Mouse (Mus musculus) myocyte (in vitro differentiated cells): ENCODE data around the gene Gm884.

Source experiments
- MAX ChIP-seq: IDR thresholded peaks from one replicate; pipeline ENCODE4 v1.6.1; 2011; ENCODE audit warnings: low read depth, mild to moderate bottlenecking, control low read depth
- POLR2A ChIP-seq: IDR thresholded peaks from one replicate; pipeline ENCODE4 v1.6.1; 2011; ENCODE audit warnings: low read depth, mild to moderate bottlenecking, control low read depth, moderate library complexity; ENCODE audit not compliant: insufficient read length
- REST ChIP-seq: IDR thresholded peaks from one replicate; pipeline ENCODE4 v1.6.1; 2011; ENCODE audit warnings: mild to moderate bottlenecking, control low read depth, moderate library complexity; ENCODE audit not compliant: insufficient read depth, insufficient read length
- TCF12 ChIP-seq: IDR thresholded peaks from one replicate; pipeline ENCODE4 v1.6.1; 2011; ENCODE audit warnings: mild to moderate bottlenecking, control low read depth; ENCODE audit not compliant: poor library complexity, insufficient read depth, severe bottlenecking
- USF1 ChIP-seq: IDR thresholded peaks from one replicate; pipeline ENCODE4 v1.6.1; 2011; ENCODE audit warnings: low read depth, mild to moderate bottlenecking, control low read depth, moderate library complexity

- no peak for TF ChIP-seq REST
- TF ChIP-seq POLR2A: no peak
- no peak for TF ChIP-seq MAX
- no peak for TF ChIP-seq TCF12
- TF ChIP-seq USF1: no peak
Observed at GRCm38 (mm10) chr11:103578339-103578738, 42.6 kb downstream of the Gm884 start.
